Mouse (Mus musculus): ENCODE measurements around the gene Dusp16.
"Not testable (repeated sequence)": the region's sequence is repeated elsewhere in the genome, so short reads cannot be mapped to it uniquely, and the experiment has no call there.

DNA sequence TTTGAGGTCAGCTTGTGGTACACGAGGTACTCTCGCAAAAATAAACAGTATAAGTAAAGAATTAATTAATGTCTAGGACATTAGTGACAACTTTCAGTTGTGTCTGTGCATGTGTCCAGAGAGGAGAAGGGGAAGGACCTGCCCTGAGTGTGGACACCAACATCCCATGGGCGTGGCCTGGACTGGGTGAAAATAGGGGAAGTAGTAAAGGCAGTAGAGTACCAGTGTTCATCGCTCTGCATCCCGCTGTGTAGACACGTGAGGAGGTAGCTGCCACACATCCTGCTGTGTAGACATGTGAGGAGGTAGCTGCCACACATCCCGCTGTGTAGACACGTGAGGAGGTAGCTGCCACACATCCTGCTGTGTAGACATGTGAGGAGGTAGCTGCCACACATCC, 118.7 kb downstream of the Dusp16 start:
- not testable (repeated sequence) for TF ChIP-seq GATA1, TAL1 (IDR thresholded peaks at IDR 0.05; ENCODE audit: low read length)

All from erythroblast, embryonic 14.5 days (primary cell).